32 mouse cellular contexts compared by ENCODE assay signal in genomic region chr1:63464441-63464840, GRCm38 (mm10). TPM values are rescaled to one million over a fixed set of nuclear protein-coding genes. Genes with fewer than 3 reads are reported as not detected.
A peak's percentile ranks its signal among the peaks of the same experiment; 100 is the strongest.
DNase-seq lines count a peak whose midpoint lies in the region; ATAC-seq lines count a peak whose summit lies in the region.
"Had no signal": no experiment of that assay in that cellular context is flagged by ENCODE, and none has a peak within 500 bp of the region (broad histone marks: within the 10 kb centered on the region; RNA-seq: fewer than 3 reads in every experiment).

No protein-coding gene starts in this region.

- no peaks in the 10 kb centered on the region for H3K4me1 ChIP-seq in hindbrain, embryonic 12.5 days
- H3K4me1 ChIP-seq in hindbrain, embryonic 16.5 days (ENCODE audit: control insufficient read depth, insufficient read depth, low read depth, low read length) = no peaks in the 10 kb centered on the region
- H3K4me1 ChIP-seq in embryonic facial prominence, embryonic 11.5 days (ENCODE audit: control insufficient read depth, insufficient read depth, low read length) = no peaks in the 10 kb centered on the region
- no peaks in the 10 kb centered on the region for H3K4me1 ChIP-seq in forebrain, embryonic 12.5 days
- H3K4me1 ChIP-seq: heart, embryonic 12.5 days; liver, embryonic 12.5 days; neural tube, embryonic 12.5 days; stomach, embryonic 15.5 days had no signal

- whole genome bisulfite sequencing in hindbrain, embryonic 12.5 days = 59% methylated on average over 1 of the region's 1 CpGs
- WGBS in hindbrain, embryonic 16.5 days = 71% methylated on average over 1 of the region's 1 CpGs
- 28% methylated on average over 1 of the region's 1 CpGs for WGBS in embryonic facial prominence, embryonic 11.5 days
- WGBS in forebrain, embryonic 12.5 days = 73% methylated on average over 1 of the region's 1 CpGs

- H3K4me2 ChIP-seq in hindbrain, embryonic 12.5 days (replicated peaks) = no peak overlapping the region
- no peak overlapping the region for H3K4me2 ChIP-seq in hindbrain, embryonic 16.5 days (ENCODE audit: low read length)
- no peak overlapping the region for H3K4me2 ChIP-seq in embryonic facial prominence, embryonic 11.5 days (ENCODE audit: low read depth, low read length)
- H3K4me2 ChIP-seq in forebrain, embryonic 12.5 days = no peak overlapping the region
- H3K4me2 ChIP-seq: heart, embryonic 12.5 days; hindbrain, embryonic 14.5 days; limb, embryonic 13.5 days; liver, embryonic 12.5 days; midbrain, embryonic 12.5 days; neural tube, embryonic 12.5 days; stomach, embryonic 15.5 days had no signal

- peak; percentile 24 to 75 for DNase-seq in adrenal gland, adult (ENCODE audit: inconsistent age in 2 of 2, low spot score in 1 of 2)
- DNase-seq in adrenal gland, adult 8-10 months = no peak
- DNase-seq in embryonic facial prominence, embryonic 11.5 days (ENCODE audit: low spot score) = peak; percentile 76
- peak; percentile 27 for DNase-seq in skeletal muscle tissue, adult 2 months (ENCODE audit: low read depth, low spot score)
- DNase-seq in cerebellum, adult 18-20 months = no peak
- DNase-seq: adrenal gland, postnatal 25 days; cerebellum, postnatal 14 days; forebrain, postnatal 0 days; gastrocnemius, postnatal 25 days; heart, adult 2 months; heart, postnatal 4 days; kidney, adult 18-20 months; kidney, postnatal 36 days; liver, postnatal 0 days; lung, postnatal 36 days; right cerebral cortex, postnatal 4 days had no signal

- ATAC-seq in hindbrain, embryonic 12.5 days (ENCODE audit: low FRiP score) = no peak
- no peak for ATAC-seq in hindbrain, embryonic 16.5 days
- ATAC-seq in embryonic facial prominence, embryonic 11.5 days (replicated peaks; ENCODE audit: insufficient number of reproducible peaks, low FRiP score, low TSS enrichment, low read depth) = no peak
- ATAC-seq in forebrain, embryonic 12.5 days (ENCODE audit: low FRiP score) = no peak
- ATAC-seq: forebrain, postnatal 0 days; liver, embryonic 12.5 days; liver, postnatal 0 days had no signal

- no peak overlapping the region for H3K4me3 ChIP-seq in hindbrain, embryonic 12.5 days
- H3K4me3 ChIP-seq in hindbrain, embryonic 16.5 days (ENCODE audit: low read length) = no peak overlapping the region
- no peak overlapping the region for H3K4me3 ChIP-seq in embryonic facial prominence, embryonic 11.5 days (ENCODE audit: low read depth, low read length)
- no peak overlapping the region for H3K4me3 ChIP-seq in forebrain, embryonic 12.5 days (replicated peaks)
- H3K4me3 ChIP-seq: forebrain, embryonic 10.5 days; heart, adult 2 months; heart, embryonic 12.5 days; layer of hippocampus, adult 2 months; left cerebral cortex, adult 2 months; limb, embryonic 13.5 days; liver, embryonic 12.5 days; midbrain, embryonic 12.5 days; myocyte; neural tube, embryonic 12.5 days; stomach, embryonic 15.5 days had no signal

- no peaks in the 10 kb centered on the region for H3K9me3 ChIP-seq in hindbrain, embryonic 12.5 days (replicated peaks)
- H3K9me3 ChIP-seq in hindbrain, embryonic 16.5 days (ENCODE audit: control insufficient read depth, low read length) = no peaks in the 10 kb centered on the region
- H3K9me3 ChIP-seq in embryonic facial prominence, embryonic 11.5 days (replicated peaks; ENCODE audit: control insufficient read depth, low read length) = no peaks in the 10 kb centered on the region
- H3K9me3 ChIP-seq in forebrain, embryonic 12.5 days = no peaks in the 10 kb centered on the region
- H3K9me3 ChIP-seq: forebrain, embryonic 10.5 days; G1E; heart, embryonic 12.5 days; limb, embryonic 13.5 days; liver, embryonic 12.5 days; midbrain, embryonic 12.5 days; neural tube, embryonic 12.5 days; stomach, embryonic 15.5 days had no signal

- no peak overlapping the region for H3K9ac ChIP-seq in hindbrain, embryonic 12.5 days
- no peak overlapping the region for H3K9ac ChIP-seq in hindbrain, embryonic 16.5 days (ENCODE audit: low read depth, low read length)
- H3K9ac ChIP-seq in embryonic facial prominence, embryonic 11.5 days (replicated peaks; ENCODE audit: low read length) = no peak overlapping the region
- no peak overlapping the region for H3K9ac ChIP-seq in forebrain, embryonic 12.5 days
- H3K9ac ChIP-seq: forebrain, postnatal 0 days; heart, embryonic 12.5 days; hindbrain, embryonic 14.5 days; limb, embryonic 13.5 days; liver, embryonic 12.5 days; liver, postnatal 0 days; midbrain, embryonic 12.5 days; neural tube, embryonic 12.5 days; stomach, embryonic 15.5 days had no signal

- H3K27me3 ChIP-seq in hindbrain, embryonic 12.5 days = no peaks in the 10 kb centered on the region
- H3K27me3 ChIP-seq in hindbrain, embryonic 16.5 days (replicated peaks; ENCODE audit: control insufficient read depth, insufficient read depth, low read length) = no peaks in the 10 kb centered on the region
- H3K27me3 ChIP-seq in embryonic facial prominence, embryonic 11.5 days (ENCODE audit: control insufficient read depth, insufficient read depth, low read length) = no peaks in the 10 kb centered on the region
- no peaks in the 10 kb centered on the region for H3K27me3 ChIP-seq in forebrain, embryonic 12.5 days
- H3K27me3 ChIP-seq: limb, embryonic 13.5 days; liver, embryonic 12.5 days; midbrain, embryonic 12.5 days; neural tube, embryonic 12.5 days; stomach, embryonic 15.5 days had no signal

- H3K36me3 ChIP-seq in hindbrain, embryonic 12.5 days = no peaks in the 10 kb centered on the region
- no peaks in the 10 kb centered on the region for H3K36me3 ChIP-seq in hindbrain, embryonic 16.5 days (ENCODE audit: control insufficient read depth, insufficient read depth, low read length)
- no peaks in the 10 kb centered on the region for H3K36me3 ChIP-seq in embryonic facial prominence, embryonic 11.5 days (replicated peaks; ENCODE audit: control insufficient read depth, insufficient read depth, low read depth, low read length)
- no peaks in the 10 kb centered on the region for H3K36me3 ChIP-seq in forebrain, embryonic 12.5 days (replicated peaks)
- H3K36me3 ChIP-seq: forebrain, embryonic 10.5 days; G1E; heart, embryonic 12.5 days; limb, embryonic 13.5 days; liver, embryonic 12.5 days; midbrain, embryonic 12.5 days; neural tube, embryonic 12.5 days; stomach, embryonic 15.5 days had no signal

- 0 out of 2 replicates have a peak overlapping the region, but pooled peaks have one; percentile 24 for H3K27ac ChIP-seq in hindbrain, embryonic 12.5 days
- no peak overlapping the region for H3K27ac ChIP-seq in hindbrain, embryonic 16.5 days (ENCODE audit: low read depth, low read length)
- no peak overlapping the region for H3K27ac ChIP-seq in embryonic facial prominence, embryonic 11.5 days (replicated peaks; ENCODE audit: low read depth, low read length)
- H3K27ac ChIP-seq in forebrain, embryonic 12.5 days = no peak overlapping the region
- H3K27ac ChIP-seq: forebrain, embryonic 10.5 days; heart, adult 2 months; hindbrain, embryonic 14.5 days; layer of hippocampus, adult 2 months; left cerebral cortex, adult 2 months; limb, embryonic 13.5 days; liver, embryonic 12.5 days; midbrain, embryonic 12.5 days; neural tube, embryonic 12.5 days; stomach, embryonic 15.5 days had no signal

RNA-seq across cellular contexts. Expression of gene Adam23, which starts 18.8 kb away (rescaled TPM):
- 10 to 100 TPM; 15.3 to 33.0 (median 21.5) TPM for total RNA-seq in adrenal gland, adult 8-10 months (2022)
- polyA plus RNA-seq in hindbrain, embryonic 12.5 days (2016; fragmentation: Nextera tagmentation; extraction: Ambion mirVana) = 11.4 and 13.4 TPM in 2 replicates
- polyA plus RNA-seq in hindbrain, embryonic 16.5 days (2015; fragmentation: Nextera tagmentation; extraction: Ambion mirVana) = 11.7 and 12.2 TPM in 2 replicates
- polyA plus RNA-seq in embryonic facial prominence, embryonic 11.5 days (2014; fragmentation: Nextera tagmentation; extraction: Ambion mirVana) = 5.9 and 7.6 TPM in 2 replicates
- 11.5 and 13.4 TPM in 2 replicates for polyA plus RNA-seq in forebrain, embryonic 12.5 days (2016; fragmentation: Nextera tagmentation; extraction: Ambion mirVana)
- total RNA-seq: megakaryocyte, adult 5-6 weeks had no signal
- polyA plus RNA-seq: G1E had no signal

Comparison
In these comparisons a context has a peak if more than half of its experiments do, and no peak if none do; other contexts are left out.
1. DNase-seq: peak in adrenal gland, adult (2 of 2), embryonic facial prominence, embryonic 11.5 days (single experiment) and skeletal muscle tissue, adult 2 months (single experiment); none in adrenal gland, adult 8-10 months (single experiment) and cerebellum, adult 18-20 months (0 of 2).